Mouse (Mus musculus): Measurements from ENCODE around the gene Dppa3. TPM values are rescaled to one million over a fixed set of nuclear protein-coding genes. Genes with fewer than 3 reads are reported as not detected.

The Dppa3 gene
- polyA plus RNA-seq, 1 experiment from 2014 or later, result not detected

Other genes starting within 250 kb of the Dppa3 start
- gene Rimklb, start 127.6 kb upstream of the Dppa3 start, polyA plus RNA-seq (2016; fragmentation: Nextera tagmentation; extraction: Ambion mirVana), result 10.0 and 20.4 TPM in 2 replicates
- gene Mfap5, start 120.6 kb upstream of the Dppa3 start, polyA plus RNA-seq (2016; fragmentation: Nextera tagmentation; extraction: Ambion mirVana), result 1.6 and 2.3 TPM in 2 replicates
- not detected in 2 replicates for gene Aicda, start 72.6 kb upstream of the Dppa3 start, polyA plus RNA-seq (2016; fragmentation: Nextera tagmentation; extraction: Ambion mirVana)
- 0.43 and 0.64 TPM in 2 replicates for gene Apobec1, start 24.0 kb upstream of the Dppa3 start, polyA plus RNA-seq (2016; fragmentation: Nextera tagmentation; extraction: Ambion mirVana)
- 0.06 and 1.1 TPM in 2 replicates for gene Gdf3, start 16.3 kb upstream of the Dppa3 start, polyA plus RNA-seq (2016; fragmentation: Nextera tagmentation; extraction: Ambion mirVana)
- 0.20 and 0.57 TPM in 2 replicates for gene Nanog, start 81.1 kb downstream of the Dppa3 start, polyA plus RNA-seq (2016; fragmentation: Nextera tagmentation; extraction: Ambion mirVana)
- gene Slc2a3, start 175.2 kb downstream of the Dppa3 start, polyA plus RNA-seq (2016; fragmentation: Nextera tagmentation; extraction: Ambion mirVana), result 55.8 and 85.3 TPM in 2 replicates
- 4.8 and 4.9 TPM in 2 replicates for gene Foxj2, start 193.5 kb downstream of the Dppa3 start, polyA plus RNA-seq (2016; fragmentation: Nextera tagmentation; extraction: Ambion mirVana)
- 0.74 and 0.85 TPM in 2 replicates for gene C3ar1, start 229.8 kb downstream of the Dppa3 start, polyA plus RNA-seq (2016; fragmentation: Nextera tagmentation; extraction: Ambion mirVana)
- gene Necap1, start 248.1 kb downstream of the Dppa3 start, polyA plus RNA-seq (2016; fragmentation: Nextera tagmentation; extraction: Ambion mirVana), result 61.5 and 70.6 TPM in 2 replicates

Measured in heart, embryonic 10.5 days (tissue).